Mouse (Mus musculus) bone marrow, adult 2 months (tissue): ENCODE data around the gene Ifi35. TPM values are rescaled to one million over a fixed set of nuclear protein-coding genes. Genes with fewer than 3 reads are reported as not detected.
"Not testable (repeated sequence)": the region's sequence is repeated elsewhere in the genome, so short reads cannot be mapped to it uniquely, and the experiment has no call there.

Source experiments
- H3K27ac ChIP-seq: fragments of 200-500 bp; 2 replicates; pipeline ENCODE4 v1.5.1; 2012; ENCODE audit warnings: low read depth, mild to moderate bottlenecking, control low read depth, inconsistent platforms, low read length; ENCODE audit not compliant: control insufficient read depth, poor library complexity, insufficient read depth
- H3K4me1 ChIP-seq: fragments of 200-500 bp; 2 replicates; pipeline ENCODE4 v1.6.1; 2011; ENCODE audit warnings: low read length; ENCODE audit not compliant: control insufficient read depth, insufficient read depth
- H3K4me3 ChIP-seq: fragments of 200-500 bp; replicated peaks from 2 replicates; pipeline ENCODE3; 2011; ENCODE audit warnings: mild to moderate bottlenecking, low read depth, low read length, control low read depth; ENCODE audit not compliant: control insufficient read depth
- CTCF ChIP-seq: fragments of 200-500 bp; IDR thresholded peaks from 2 replicates; pipeline ENCODE4 v1.5.1; 2011; ENCODE audit warnings: low read length, control low read depth; ENCODE audit not compliant: control insufficient read depth, insufficient read depth
- POLR2A ChIP-seq: fragments of 200-500 bp; IDR thresholded peaks from 2 replicates; pipeline ENCODE4 v1.6.1; 2011; ENCODE audit warnings: low read depth, mild to moderate bottlenecking, control low read depth, low read length, borderline replicate concordance; ENCODE audit not compliant: control insufficient read depth
- WGBS: fragments of 180-500 bp; shearing (Covaris S2); methylation state at CpG from one replicate; pipeline ENCODE4 v1.1.7; 2018; 5-methylcytosine and 5-hydroxymethylcytosine counted together
- polyA plus RNA-seq: library from polyadenylated mRNA; stranded (reverse); fragments of >200 nt; gene quantifications from 2 replicates; pipeline ENCODE4 v1.2.4, GENCODE M21; 2011; ENCODE audit warnings: low replicate concordance; ENCODE audit not compliant: missing spikeins, insufficient read depth, insufficient read length

Gene Ifi35
- polyA plus RNA-seq, 1 experiment, result 45.0 TPM

- TF ChIP-seq POLR2A, result peak; percentile 83; the same call in 1 of the 2 replicates
- TF ChIP-seq CTCF, result peak; percentile 74
- under 1% methylated on average over 42 of the region's 42 CpGs for WGBS
- H3K4me3 ChIP-seq, result peak within 1 kb of the TSS; percentile 77
- H3K27ac ChIP-seq, result peak within 1 kb of the TSS; percentile 76
- H3K4me1 ChIP-seq, result no peaks in the 10 kb centered on the region; the same call in 1 of the 2 replicates
These were observed 6.0 kb upstream of the Ifi35 start, which contains the start of gene Rpl27 for GRCm38 (mm10) chr11:101442127-101442693. Gene Rpl27 (plus strand): TSS chr11:101442298.

- no peak for TF ChIP-seq CTCF
- TF ChIP-seq POLR2A, result no peak
- Histone ChIP-seq H3K4me3 (peak overlapping the region; percentile 77), H3K4me1 (no peaks in the 10 kb centered on the region; the same call in 1 of the 2 replicates), H3K27ac (peak overlapping the region; percentile 76)
- WGBS, result under 1% methylated on average over 14 of the region's 14 CpGs
These were observed 5.4 kb upstream of the Ifi35 start for GRCm38 (mm10) chr11:101442760-101443159.

- H3K4me3 ChIP-seq, result no peak overlapping the region
- no peak overlapping the region for H3K27ac ChIP-seq
- no peak for TF ChIP-seq POLR2A
- TF ChIP-seq CTCF, result no peak
- 86% methylated on average over 1 of the region's 1 CpGs for WGBS
- peaks cover 2% of the 10 kb centered on the region; the same call in 1 of the 2 replicates for H3K4me1 ChIP-seq
These were observed 1.9 kb upstream of the Ifi35 start for GRCm38 (mm10) chr11:101446319-101446718.

GRCm38 (mm10) chr11:101446860-101447259 lies 1.3 kb upstream of the Ifi35 start:
- H3K27ac ChIP-seq, H3K4me1 ChIP-seq, H3K4me3 ChIP-seq: not testable (repeated sequence)
- WGBS, result 82% methylated on average over 8 of the region's 8 CpGs

- peaks cover 2% of the 10 kb centered on the region; the same call in 1 of the 2 replicates for H3K4me1 ChIP-seq
- no peak for TF ChIP-seq CTCF
- TF ChIP-seq POLR2A, result no peak
- no peak overlapping the region for H3K4me3 ChIP-seq
- WGBS, result 78% methylated on average over 5 of the region's 5 CpGs
- H3K27ac ChIP-seq, result peak overlapping the region; percentile 91; the same call in 1 of the 2 replicates
These were observed 421 bp upstream of the Ifi35 start for GRCm38 (mm10) chr11:101447786-101448185.

GRCm38 (mm10) chr11:101448899-101449298 lies 692 bp downstream of the Ifi35 start:
- WGBS, result 10% methylated on average over 4 of the region's 4 CpGs
- Histone ChIP-seq H3K4me3 (peak overlapping the region; percentile 90), H3K27ac (peak overlapping the region; percentile 30; the same call in 1 of the 2 replicates), H3K4me1 (peaks cover 2% of the 10 kb centered on the region; the same call in 1 of the 2 replicates)
- no peak for TF ChIP-seq POLR2A
- no peak for TF ChIP-seq CTCF

GRCm38 (mm10) chr11:101449596-101449995 lies 1.4 kb downstream of the Ifi35 start:
- H3K27ac ChIP-seq, H3K4me1 ChIP-seq, H3K4me3 ChIP-seq: not testable (repeated sequence)
- WGBS, result 65% methylated on average over 4 of the region's 4 CpGs

GRCm38 (mm10) chr11:101450394-101450793 lies 2.2 kb downstream of the Ifi35 start:
- Histone ChIP-seq H3K4me3 (no peak overlapping the region), H3K4me1 (peaks cover 2% of the 10 kb centered on the region; the same call in 1 of the 2 replicates), H3K27ac (no peak overlapping the region)
- WGBS, result 87% methylated on average over 3 of the region's 3 CpGs
- no peak for TF ChIP-seq POLR2A
- TF ChIP-seq CTCF, result peak; percentile 54; the same call in 1 of the 2 replicates

GRCm38 (mm10) chr11:101451536-101451935 lies 3.3 kb downstream of the Ifi35 start:
- TF ChIP-seq POLR2A (no peak), CTCF (no peak)
- WGBS, result 78% methylated on average over 10 of the region's 10 CpGs
- peaks cover 2% of the 10 kb centered on the region; the same call in 1 of the 2 replicates for H3K4me1 ChIP-seq
- H3K27ac ChIP-seq, result no peak overlapping the region
- no peak overlapping the region for H3K4me3 ChIP-seq
